Mouse (Mus musculus): ENCODE measurements around the gene Pigv.

The Pigv gene

DNA sequence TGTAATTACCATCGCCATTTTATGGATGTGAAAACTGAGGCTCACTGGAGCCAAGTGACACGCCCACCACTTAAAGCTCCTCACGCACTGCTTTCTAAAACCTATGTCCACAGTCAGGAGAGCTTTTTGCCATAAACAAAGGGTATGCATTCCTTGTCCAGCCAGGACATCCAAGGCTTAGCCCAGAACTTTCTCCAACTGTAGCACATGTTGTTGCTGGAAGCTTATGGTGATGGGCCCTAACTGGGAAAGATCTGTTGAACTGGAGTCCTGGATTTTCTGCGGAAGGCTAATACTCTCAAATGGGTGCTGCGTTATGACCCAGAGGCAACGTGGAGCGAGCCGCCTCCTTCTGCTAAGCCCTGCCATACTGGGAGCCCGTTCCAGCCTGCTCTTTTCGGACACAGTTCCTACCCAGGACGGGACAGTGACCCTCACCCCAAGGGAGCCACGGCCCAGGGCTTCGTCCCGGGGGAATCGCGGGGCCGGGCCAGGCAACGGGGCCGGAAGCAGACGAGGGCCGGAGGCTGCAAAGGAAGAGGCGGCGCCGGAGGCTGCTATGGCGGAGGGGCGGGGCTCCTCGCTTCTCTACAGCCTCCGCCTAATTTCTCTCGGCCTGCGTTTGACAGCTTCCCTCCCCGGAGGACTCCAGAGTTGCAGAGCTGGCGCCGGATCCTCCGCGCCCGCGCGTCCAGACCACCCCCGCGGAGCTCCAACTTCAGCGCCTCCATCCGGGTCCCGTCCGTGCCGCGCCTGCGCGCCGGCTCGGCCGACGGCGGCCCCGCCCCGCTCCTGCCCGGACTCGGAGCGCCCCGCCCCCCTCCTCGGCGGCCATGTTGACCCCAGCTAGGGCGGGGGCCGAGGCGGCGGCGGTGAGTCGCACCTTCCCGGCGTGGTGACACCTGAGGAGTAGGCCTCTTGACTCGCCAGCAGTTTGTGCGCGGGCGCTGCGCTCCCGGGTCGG, at the start of gene Pigv:
Gene Pigv (minus strand): TSS at position 767 of the 964 bp plus-strand sequence.
- DNase-seq (ENCODE audit: inconsistent ontology term), result peak; percentile 94

DNA sequence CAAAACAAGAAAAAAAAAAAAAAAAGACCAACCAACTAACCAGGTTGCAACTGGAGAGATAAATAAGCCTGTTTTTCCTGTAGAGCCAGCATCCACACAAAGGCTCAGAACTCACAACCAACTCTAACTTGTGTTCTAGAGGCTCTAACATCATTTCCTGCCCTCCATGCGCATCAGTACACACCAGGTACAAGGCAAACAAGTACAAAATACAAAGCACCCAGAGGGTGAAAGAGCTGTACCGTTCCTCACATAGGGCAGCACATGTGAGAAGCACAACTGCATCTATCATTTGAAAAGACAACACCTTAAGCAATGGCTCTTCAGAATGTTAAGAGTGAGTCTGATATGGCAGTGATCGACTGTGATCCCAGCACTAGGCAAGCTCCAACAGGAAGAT, 47.3 kb upstream of the Pigv start:
- DNase-seq (ENCODE audit: inconsistent ontology term), result no peak

DNA sequence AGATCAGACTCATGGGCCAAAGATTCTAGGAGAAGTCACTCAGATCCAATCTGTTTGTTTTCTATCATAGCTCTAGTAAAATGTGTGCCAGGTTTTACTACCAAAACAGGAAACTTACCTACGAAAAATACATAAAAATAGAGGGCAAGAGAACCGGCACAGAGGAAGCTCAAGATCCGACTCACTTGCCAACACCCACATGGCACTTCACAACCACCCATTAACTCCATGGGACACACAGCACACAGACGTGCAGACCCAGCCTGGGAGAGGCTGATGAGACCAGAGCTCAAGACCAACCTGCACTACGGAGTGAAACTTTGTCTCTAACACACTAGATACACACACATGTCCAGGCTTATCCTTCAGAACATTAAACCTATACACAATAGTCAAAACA, 40.3 kb upstream of the Pigv start:
- no peak for DNase-seq (ENCODE audit: inconsistent ontology term)

DNA sequence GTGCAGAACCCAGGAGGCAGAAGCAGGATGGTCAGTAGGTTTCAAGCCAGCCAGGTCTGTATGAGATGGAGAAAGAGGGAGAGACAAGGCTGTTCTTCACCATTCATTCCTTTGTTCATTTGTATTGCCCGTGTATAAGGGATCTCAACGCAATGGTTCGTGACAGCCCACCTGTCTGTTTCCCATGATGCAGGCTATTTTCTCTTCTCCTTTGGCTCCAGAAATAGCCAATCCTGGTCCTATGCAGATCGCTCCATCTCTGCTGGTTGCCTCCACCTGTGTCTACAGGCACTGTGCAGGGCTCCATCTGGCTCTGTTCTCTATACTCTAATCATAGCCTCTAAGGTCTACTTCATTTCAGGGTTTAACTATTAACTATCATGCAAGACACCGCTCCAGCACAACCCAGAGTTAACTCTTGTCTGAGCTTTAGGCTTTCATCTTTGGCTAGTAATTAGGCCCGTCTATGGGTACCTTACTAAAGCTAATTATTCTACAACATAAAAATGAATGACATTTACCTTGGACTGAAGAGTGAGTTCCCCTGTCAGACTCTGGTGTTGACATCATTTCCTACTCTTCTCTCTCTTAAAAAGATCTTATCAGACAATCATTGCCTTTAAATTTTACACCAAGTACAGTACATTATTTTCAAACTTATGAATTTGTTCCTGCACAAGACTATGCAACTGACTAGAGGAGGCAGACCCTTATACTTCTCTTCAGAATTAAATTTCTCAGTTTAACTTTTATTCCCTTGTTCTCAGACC, 39.0 kb upstream of the Pigv start:
- DNase-seq (ENCODE audit: inconsistent ontology term), result no peak

DNA sequence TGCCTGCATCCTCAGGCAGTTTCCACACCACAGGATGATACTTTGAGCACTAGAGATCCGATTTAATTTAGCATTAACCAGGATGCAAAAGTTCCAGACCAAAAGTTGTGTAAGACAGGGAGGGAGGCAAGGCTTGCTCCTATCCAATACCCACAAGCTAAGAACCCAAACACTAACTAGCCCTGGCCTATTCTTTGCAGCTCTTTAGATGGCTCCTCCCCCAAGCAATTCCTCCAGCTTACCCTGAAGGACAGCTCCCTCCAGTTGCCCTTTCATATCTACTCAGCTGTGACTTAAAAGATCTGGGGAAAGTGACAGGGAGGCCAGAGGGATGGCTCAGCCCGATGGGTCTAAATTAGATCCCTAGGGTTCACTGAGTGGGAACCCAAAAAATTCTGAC, 36.9 kb upstream of the Pigv start:
- DNase-seq (ENCODE audit: inconsistent ontology term), result peak; percentile 40

DNA sequence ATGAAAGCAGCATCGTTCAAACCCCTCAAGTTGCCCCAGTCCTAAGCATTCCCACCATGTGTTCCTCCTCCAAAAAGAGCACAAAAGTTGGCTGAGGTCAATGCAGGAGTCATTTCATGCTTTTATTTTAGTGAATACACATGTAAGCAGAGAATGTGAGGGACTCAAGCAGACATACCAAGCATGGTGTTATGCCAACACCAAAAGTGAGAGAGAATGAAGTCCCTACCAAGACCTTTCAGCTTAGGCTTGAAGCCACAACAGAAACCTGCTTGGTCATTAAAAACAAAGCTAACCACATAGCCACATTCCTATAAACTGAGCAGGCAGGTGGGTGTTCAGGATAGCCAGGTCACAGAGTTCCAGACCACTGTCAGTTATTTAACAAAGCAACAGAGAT, 35.0 kb upstream of the Pigv start:
- peak; percentile 67 for DNase-seq (ENCODE audit: inconsistent ontology term)

DNA sequence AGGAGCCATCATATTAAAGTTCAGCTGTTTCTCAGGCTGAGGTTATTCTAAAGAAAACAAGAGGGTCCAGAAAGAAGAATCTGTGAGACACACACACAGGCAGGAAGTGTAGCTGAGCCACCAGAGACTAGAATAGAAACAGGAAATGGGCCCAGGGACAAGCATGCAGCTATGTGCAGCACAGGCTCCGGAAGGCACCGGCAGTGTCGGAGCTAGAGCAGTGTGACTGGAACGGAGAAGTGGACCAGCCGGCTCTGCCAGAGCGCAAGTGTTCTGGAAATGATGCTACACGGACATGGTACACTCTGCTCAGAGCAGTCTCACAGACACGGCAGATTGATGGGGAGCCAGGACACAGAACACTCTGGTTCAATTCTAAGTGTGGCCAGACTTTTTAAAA, 34.5 kb upstream of the Pigv start:
- no peak for DNase-seq (ENCODE audit: inconsistent ontology term)

DNA sequence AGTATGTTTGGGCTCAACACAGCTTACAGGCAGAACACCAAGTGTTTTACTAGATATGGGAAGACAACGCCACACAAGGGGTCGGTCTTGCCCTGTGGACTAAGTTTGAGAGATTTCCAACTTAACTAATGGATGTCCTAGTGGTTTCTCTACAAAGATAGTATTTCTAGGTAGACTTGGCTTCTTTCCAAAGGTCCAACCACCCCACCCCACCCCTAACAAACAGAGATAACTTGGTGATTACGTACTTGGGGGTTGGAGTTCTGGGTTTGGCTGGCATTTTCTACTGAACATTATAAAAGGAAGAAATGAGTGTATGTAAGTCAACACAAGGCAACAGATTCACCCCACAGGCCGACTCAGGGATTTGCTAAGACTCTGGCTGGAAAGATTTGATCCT, 32.6 kb upstream of the Pigv start:
- no peak for DNase-seq (ENCODE audit: inconsistent ontology term)

DNA sequence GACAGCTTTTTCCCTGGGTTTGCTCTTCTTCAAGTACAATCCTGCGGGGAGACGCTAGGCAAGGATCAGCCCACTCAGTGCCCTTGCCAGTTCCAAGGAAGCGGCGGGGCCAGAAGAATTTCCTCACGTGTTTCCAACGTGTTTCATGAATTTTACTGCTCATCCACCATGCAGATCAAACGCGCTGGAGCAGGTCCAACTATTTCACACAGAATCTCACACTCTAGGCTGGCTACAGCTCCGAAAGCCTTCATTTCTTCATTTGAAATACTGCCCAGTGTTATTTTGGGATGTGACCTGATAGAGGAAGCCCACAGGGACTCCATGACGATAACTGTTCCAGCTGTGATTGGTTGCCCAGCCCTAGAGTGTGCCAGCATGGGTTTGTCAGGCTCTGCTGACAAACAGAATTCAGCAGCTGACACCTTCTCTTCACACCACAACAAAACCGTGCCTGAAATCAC, 28.5 kb upstream of the Pigv start:
- DNase-seq (ENCODE audit: inconsistent ontology term), result peak; percentile 73

DNA sequence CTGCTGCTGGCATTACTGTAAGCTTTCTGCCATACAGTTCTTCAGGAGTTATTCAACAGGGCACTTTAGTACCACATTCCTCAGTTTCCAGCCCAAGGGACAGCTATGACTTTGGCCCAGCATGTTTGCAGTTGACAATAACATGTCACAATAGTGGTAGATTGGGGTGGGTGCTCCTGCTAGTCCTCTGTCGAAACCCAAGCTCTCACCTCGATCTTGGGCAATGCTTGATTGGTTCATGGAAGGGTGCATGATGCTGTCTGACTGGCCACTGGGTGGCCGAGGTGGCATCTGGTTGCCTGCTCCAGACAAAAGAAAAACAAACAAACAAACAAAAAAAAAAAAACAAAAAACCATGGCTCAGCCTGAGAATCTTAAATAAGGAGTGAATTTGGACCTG, 22.9 kb upstream of the Pigv start:
- no peak for DNase-seq (ENCODE audit: inconsistent ontology term)

DNA sequence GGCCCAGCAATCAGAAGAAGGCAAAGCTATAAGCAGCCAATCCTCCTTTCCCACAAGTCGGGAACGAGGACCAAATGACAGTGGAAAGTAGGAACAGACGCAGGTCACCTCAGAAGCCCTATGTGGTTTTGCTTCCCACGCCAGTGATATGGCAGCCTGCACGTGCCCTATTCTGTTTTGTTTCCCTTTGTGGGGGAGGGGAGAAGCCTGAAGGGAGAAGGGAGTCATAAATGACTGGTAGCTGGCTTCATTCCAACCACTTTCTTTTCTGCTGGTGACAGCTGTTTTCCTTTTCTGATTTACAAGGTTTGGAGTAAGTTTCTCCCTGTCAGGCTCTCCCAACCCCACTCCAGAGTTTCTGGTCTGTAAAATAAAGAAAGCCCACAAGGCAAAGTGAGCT, 17.8 kb upstream of the Pigv start:
- DNase-seq (ENCODE audit: inconsistent ontology term), result peak; percentile 59

DNA sequence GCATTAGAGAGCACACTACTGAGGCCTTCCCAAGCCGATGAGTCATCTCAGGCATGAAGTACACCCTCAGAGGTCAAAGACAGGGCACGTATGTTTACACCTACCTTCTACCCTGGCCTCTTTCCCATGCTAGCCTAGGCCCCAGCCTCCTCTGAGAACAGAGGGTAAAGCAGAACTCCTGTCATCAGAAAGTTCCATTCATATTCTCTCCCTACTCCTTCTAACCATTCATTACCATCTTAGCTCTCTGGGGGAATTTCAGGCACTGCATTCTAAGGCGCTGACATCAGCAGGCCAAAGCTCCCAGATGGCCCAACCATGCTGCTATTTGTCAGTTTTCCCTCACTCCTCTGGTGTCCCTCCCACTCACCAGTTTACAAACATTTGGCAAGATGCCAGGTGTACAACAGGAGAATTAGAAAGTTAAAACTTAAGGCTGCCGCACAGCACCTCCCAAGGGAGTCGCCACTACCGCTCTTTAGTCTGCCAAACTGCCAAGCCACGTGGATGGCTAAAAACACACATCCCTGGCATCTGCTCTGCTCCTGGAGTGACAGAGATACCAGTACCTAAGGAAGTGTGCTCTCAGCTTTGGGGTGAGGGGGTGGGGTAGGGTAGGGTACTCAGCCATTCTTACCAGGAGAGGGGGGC, 16.1 kb upstream of the Pigv start:
- DNase-seq (ENCODE audit: inconsistent ontology term), result peak; percentile 49

DNA sequence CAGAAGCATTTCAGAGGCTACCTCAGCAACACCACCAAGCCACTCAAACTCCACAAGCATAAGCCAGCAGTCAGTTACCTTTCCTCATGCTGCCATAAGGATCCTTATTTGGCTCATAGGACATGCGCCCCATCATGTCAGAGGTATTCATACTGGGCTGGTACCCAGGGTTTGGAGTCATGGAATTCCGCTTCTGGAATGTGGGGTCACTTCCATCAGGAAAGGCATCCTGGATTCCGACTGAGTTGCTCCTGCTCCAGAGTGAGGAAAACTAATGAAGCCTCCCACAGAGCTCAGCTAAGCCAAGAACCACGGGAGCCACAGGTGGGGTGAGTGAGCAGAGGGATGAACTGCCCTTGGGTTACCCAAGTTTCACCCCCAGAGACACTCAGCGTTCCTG, 14.7 kb upstream of the Pigv start:
- peak; percentile 58 for DNase-seq (ENCODE audit: inconsistent ontology term)

DNA sequence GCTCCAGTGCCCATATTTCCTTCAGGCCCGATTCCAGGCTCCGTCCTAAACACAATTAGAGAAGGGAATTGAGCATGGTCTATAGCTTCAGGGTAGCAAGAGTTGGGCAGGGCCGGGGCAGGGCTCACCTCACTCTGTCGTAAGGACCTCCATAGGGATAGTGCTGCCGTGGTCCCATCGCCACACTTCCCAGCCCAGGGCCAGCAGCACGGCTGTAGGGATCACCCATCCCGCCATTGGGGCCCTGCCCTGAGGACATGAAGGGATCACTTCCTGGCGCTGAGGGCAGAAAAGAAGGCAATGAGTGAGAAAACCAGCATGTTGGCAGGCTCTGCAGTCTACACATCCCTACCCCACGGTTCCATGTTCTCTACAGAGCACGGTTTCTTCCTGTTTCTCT, 14.1 kb upstream of the Pigv start:
- DNase-seq (ENCODE audit: inconsistent ontology term), result no peak

DNA sequence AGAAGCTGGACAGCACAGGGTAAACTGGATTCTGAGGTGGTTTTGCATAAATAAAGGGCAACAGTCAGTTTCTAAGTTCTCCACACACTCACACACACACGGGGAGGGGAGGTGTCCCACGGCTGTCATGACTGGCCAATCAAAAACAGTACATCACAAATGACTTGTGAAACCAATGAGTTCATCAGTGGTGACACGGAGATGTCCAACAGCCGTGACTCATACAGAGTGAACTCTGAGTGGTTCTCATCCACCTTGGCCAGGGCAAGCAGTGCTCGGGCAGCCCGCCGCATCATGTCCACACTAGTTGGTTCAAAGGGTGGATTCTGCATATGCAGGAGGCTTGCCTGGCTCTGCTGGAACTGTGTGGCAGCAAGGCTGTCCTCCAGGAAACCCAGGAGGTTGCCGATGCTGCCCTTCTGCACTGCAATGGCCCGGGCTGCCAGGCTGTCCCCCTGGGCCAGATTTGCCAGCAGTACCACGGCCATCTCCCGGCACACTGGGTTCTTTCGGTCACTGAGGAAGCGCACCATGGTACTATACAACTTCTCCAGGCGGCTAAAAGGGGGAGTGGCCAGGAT, 7.8 kb upstream of the Pigv start:
- DNase-seq (ENCODE audit: inconsistent ontology term), result peak; percentile 47

DNA sequence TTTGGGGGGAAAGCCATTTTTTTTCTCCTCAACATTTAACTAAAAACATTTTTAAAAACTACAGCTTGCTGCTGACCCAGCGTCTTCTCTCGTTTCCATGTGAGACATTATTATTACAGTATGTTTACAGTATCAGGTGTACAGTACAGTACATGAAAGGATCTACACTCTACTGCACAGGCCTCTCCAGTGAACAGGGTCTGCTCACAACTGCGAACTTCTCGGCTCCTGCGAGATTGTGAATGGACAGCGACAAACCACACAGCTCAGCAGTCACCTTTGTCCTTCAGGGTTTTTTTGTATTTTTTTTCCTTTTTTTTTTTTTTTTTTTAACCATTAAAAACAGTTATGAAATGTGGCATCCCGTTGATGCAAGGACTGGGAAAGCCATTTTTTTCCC, 7.2 kb upstream of the Pigv start:
- DNase-seq (ENCODE audit: inconsistent ontology term), result no peak

DNA sequence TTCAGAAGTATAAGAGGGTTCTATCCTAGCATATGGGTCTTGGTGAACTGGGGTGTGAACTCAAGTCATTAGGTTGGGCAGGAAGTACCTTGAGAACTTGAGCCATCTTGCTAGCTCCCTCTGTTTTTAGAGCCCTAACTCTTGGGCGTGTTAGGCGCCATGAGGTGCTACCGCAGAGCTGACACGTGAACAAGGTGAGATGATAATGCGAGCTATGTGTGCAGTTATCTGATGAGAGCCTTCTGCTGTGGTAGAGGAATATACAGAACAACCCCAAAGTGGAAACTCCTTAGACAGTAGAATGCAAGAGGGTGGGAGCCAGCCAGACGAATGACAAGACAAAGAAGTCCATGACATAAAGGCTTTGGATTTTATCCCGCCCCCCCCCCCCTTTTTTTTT, 4.8 kb upstream of the Pigv start:
- no peak for DNase-seq (ENCODE audit: inconsistent ontology term)

DNA sequence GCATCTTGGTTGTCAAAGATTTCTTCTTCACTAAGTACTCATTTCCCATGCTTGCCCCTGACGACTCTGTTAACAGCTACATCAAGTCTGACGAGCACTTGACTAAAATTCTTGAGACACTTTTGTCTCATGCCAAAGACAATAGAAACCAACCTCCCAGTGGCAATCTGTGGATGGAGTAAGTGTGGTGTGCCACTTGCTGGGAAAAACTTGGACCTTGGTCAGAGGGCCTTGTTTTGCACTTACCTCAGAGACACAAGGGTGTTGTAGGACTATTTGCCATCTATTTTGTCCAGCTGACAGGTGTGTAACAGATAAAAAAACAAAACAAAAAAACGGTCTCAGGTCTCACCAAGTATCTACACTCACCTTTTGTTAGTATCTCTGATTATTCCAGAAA, 3.7 kb upstream of the Pigv start:
- DNase-seq (ENCODE audit: inconsistent ontology term), result peak; percentile 26

DNA sequence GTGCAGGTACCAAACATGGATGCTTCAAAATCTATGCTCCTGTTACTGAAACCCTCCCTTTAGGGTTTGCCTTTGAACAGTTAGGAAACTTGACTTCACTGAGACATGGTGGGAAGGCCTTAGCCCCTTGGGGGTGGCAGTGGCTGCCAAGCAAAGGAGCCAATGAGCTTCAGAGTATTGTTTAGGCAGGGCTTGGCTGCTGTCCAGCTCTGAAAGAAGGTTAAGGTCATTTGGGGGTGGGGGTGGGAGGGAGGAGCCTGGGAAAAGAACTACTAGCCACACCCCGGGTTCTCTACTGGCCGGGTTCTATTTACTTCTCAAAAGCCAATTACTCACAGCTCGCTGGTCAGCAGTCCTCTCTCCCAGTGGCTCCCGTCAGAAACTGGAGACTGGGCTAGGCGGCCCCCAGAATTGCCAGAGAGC, 3.2 kb upstream of the Pigv start:
- DNase-seq (ENCODE audit: inconsistent ontology term), result peak; percentile 59

DNA sequence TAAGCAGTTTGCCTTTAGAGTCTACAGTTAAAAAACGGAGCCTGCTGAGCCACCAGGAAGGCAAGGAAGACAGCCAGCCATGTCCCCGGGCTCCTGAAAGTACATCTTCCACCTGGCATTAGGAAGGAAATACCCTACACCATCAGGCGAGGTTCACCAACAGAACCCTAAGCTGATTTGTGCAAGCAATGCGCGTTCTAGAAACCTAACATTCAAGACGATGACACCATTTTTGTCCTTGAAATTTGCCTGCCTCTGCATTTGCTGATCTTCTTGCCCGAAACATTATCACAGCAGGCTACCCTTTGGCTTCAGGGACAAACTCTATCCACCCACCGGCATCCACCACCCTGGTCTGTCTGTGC, 1.9 kb upstream of the Pigv start:
- no peak for DNase-seq (ENCODE audit: inconsistent ontology term)

DNA sequence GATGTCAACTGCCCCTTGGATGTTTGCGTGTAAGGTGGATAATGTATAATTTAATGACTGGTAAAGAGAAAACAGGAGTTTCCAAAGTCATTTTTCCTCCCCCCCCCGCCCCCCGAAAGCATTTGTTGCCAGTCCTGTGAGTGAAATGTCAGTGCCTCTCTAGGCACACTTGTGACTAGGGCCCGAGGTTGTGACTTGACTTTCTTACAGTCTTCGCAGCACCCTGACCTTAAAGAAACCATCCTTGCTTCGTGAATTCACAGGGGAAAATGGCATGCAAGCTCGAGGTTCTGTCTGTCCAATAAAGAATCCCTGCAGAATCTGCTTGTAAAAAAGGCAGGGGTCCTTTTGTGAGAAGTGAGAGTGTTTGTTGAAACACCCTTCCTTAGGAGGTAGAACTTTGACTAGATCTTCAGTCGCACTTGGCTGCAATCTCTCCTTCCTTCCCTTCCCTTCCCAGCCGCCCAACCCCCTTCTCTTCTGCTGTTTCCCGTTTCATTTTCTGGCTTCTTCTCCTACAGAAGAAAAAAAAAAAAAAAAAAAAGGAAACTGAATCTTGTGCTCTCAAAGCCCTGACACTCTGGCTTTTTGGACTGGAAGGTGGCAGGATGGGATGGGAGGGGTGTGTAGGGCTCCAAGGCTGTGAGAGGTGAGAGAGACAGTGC, 1.4 kb upstream of the Pigv start:
- no peak for DNase-seq (ENCODE audit: inconsistent ontology term)

Data from Muller cell, postnatal 12 days (primary cell).